Mouse (Mus musculus): ENCODE data around the gene Ttc22. TPM values are rescaled to one million over a fixed set of nuclear protein-coding genes. Genes with fewer than 3 reads are reported as not detected.
A peak's percentile ranks its signal among the peaks of the same experiment; 100 is the strongest.

Gene Ttc22
- not detected in 2 replicates for total RNA-seq (2017)

GRCm38 (mm10) chr4:106622030-106622493 lies at the start of gene Ttc22:
Gene Ttc22 (plus strand): TSS chr4:106622432.
- ATAC-seq (replicated peaks; ENCODE audit: low read depth, poor library complexity, severe bottlenecking), result no peak

GRCm38 (mm10) chr4:106575022-106575421 lies 47.2 kb upstream of the Ttc22 start:
- no peak for ATAC-seq (replicated peaks; ENCODE audit: low read depth, poor library complexity, severe bottlenecking)

GRCm38 (mm10) chr4:106577511-106577910 lies 44.7 kb upstream of the Ttc22 start:
- no peak for ATAC-seq (replicated peaks; ENCODE audit: low read depth, poor library complexity, severe bottlenecking)

GRCm38 (mm10) chr4:106581176-106581864 lies 40.9 kb upstream of the Ttc22 start:
- ATAC-seq (replicated peaks; ENCODE audit: low read depth, poor library complexity, severe bottlenecking), result no peak

- no peak for ATAC-seq (replicated peaks; ENCODE audit: low read depth, poor library complexity, severe bottlenecking)
Observed at GRCm38 (mm10) chr4:106581865-106582204, 40.4 kb upstream of the Ttc22 start.

- ATAC-seq (replicated peaks; ENCODE audit: low read depth, poor library complexity, severe bottlenecking), result peak; percentile 54; the same call in 1 of the 2 replicates
Observed at GRCm38 (mm10) chr4:106582428-106583153, 39.6 kb upstream of the Ttc22 start.

- ATAC-seq (replicated peaks; ENCODE audit: low read depth, poor library complexity, severe bottlenecking), result no peak
Observed at GRCm38 (mm10) chr4:106584665-106585064, 37.6 kb upstream of the Ttc22 start.

GRCm38 (mm10) chr4:106587075-106587474 lies 35.2 kb upstream of the Ttc22 start:
- no peak for ATAC-seq (replicated peaks; ENCODE audit: low read depth, poor library complexity, severe bottlenecking)

- ATAC-seq (replicated peaks; ENCODE audit: low read depth, poor library complexity, severe bottlenecking), result no peak
Observed at GRCm38 (mm10) chr4:106590142-106590541, 32.1 kb upstream of the Ttc22 start.

- ATAC-seq (replicated peaks; ENCODE audit: low read depth, poor library complexity, severe bottlenecking), result no peak
Observed at GRCm38 (mm10) chr4:106590871-106591270, 31.4 kb upstream of the Ttc22 start.

GRCm38 (mm10) chr4:106593636-106594035 lies 28.6 kb upstream of the Ttc22 start:
- ATAC-seq (replicated peaks; ENCODE audit: low read depth, poor library complexity, severe bottlenecking), result no peak

GRCm38 (mm10) chr4:106596200-106596599 lies 26.0 kb upstream of the Ttc22 start:
- 0 out of 2 replicates have a peak, but pooled peaks have one; percentile 22 for ATAC-seq (replicated peaks; ENCODE audit: low read depth, poor library complexity, severe bottlenecking)

- ATAC-seq (replicated peaks; ENCODE audit: low read depth, poor library complexity, severe bottlenecking), result no peak
Observed at GRCm38 (mm10) chr4:106597055-106597454, 25.2 kb upstream of the Ttc22 start.

GRCm38 (mm10) chr4:106597741-106598140 lies 24.5 kb upstream of the Ttc22 start:
- ATAC-seq (replicated peaks; ENCODE audit: low read depth, poor library complexity, severe bottlenecking), result no peak

GRCm38 (mm10) chr4:106599415-106599814 lies 22.8 kb upstream of the Ttc22 start:
- no peak for ATAC-seq (replicated peaks; ENCODE audit: low read depth, poor library complexity, severe bottlenecking)

GRCm38 (mm10) chr4:106600770-106601169 lies 21.5 kb upstream of the Ttc22 start:
- ATAC-seq (replicated peaks; ENCODE audit: low read depth, poor library complexity, severe bottlenecking), result no peak

GRCm38 (mm10) chr4:106606639-106607554 lies 15.3 kb upstream of the Ttc22 start:
- ATAC-seq (replicated peaks; ENCODE audit: low read depth, poor library complexity, severe bottlenecking), result 0 out of 2 replicates have a peak, but pooled peaks have one; percentile 50

- ATAC-seq (replicated peaks; ENCODE audit: low read depth, poor library complexity, severe bottlenecking), result no peak
Observed at GRCm38 (mm10) chr4:106607905-106608304, 14.3 kb upstream of the Ttc22 start.

GRCm38 (mm10) chr4:106613105-106613504 lies 9.1 kb upstream of the Ttc22 start:
- no peak for ATAC-seq (replicated peaks; ENCODE audit: low read depth, poor library complexity, severe bottlenecking)

GRCm38 (mm10) chr4:106613560-106613959 lies 8.7 kb upstream of the Ttc22 start:
- ATAC-seq (replicated peaks; ENCODE audit: low read depth, poor library complexity, severe bottlenecking), result no peak; the same call in 1 of the 2 replicates

All from common myeloid progenitor, adult 5-6 weeks (primary cell).